Mouse (Mus musculus) CD8-positive naive resting alpha-beta T cell, adult 57 days (primary cell): Measurements from ENCODE around the gene Olfr846. TPM values are rescaled to one million over a fixed set of nuclear protein-coding genes. Genes with fewer than 3 reads are reported as not detected.

ENCODE experiments used
- total RNA-seq: library from RNA; stranded (reverse); gene quantifications from one replicate; pipeline ENCODE4 v1.2.4, GENCODE M21; 2023

The Olfr846 gene
- not detected for total RNA-seq

DNA sequence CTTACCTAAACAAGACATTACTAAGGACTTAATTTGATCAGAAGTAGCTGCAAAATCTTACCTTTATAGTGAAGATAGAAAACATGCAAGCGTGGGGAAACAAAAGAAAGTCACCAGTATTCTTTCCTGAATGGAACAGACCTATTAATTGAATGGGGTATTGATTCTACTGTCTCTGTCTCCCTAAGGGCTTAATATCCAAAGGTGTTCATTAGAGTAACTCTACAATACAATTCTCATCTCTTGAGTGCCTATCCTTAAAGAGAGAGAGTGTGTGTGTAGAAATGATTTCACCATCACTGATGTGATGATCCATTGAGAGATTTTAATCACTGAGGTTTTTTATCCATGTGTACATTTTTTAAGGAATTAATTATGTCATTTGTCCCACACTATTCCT is at the start of gene Olfr846:
TSS of gene Olfr846 (minus strand) at position 101 of the 400 bp plus-strand sequence.

DNA sequence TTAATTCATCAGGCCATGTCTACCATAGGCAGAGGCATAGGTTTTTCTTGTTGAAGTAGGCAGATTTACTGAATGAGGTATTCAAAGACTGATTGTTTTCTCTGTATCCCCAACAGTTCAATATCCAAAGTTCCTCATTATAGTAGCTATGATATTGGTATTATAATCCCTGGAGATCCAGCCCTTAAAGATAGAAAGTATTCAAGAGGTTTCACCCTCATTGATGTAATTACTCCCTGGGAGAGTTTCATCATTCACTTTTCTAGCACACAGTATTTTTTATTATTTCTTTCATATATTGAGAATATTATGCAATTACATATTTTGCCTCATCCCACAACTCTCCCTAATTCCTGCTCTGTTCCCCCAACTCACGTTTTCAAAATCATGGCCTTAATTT is 14.8 kb upstream of the Olfr846 start, which contains the start of gene Olfr847:
TSS of gene Olfr847 (minus strand) at position 101 of the 400 bp plus-strand sequence.

DNA sequence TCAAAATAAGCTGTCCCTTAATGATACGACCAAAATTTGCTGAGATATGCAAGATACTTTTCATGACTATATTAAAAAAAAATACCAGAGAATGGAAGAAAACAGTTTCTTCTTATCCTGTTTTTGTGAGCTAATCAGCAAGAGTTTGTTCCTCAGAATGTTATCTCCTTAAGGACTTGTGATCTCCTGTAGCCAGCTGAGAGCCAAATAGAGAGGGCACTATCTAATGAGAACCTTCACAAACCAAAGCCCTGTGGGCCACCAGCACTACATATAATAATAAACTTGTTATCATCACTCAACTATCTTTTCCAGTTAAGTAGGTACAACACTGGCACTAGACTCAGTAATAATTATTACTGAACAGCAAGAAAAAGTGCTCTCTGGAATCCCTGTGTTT is 27.6 kb downstream of the Olfr846 start, which contains the start of gene Olfr845:
TSS of gene Olfr845 (plus strand) at position 301 of the 400 bp plus-strand sequence.

DNA sequence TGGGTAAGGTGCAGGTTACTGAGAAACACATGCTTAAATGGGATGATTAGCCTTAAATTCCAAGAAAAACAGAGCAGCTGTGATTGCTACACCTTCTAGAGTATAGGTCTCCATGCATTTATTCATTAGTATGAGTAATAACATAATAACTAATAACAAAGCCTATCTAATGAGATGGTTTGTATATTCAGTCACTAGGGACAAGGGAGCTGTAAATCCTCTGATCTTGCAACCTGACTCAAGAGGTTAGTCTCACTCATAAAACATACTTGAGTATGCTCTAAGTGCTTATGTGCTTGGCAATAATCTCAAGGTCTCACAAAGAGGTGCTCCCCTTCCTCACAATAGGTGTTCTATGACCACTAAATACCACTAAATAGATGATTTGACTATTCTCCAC is 47.8 kb downstream of the Olfr846 start, which contains the start of gene Olfr844:
TSS of gene Olfr844 (plus strand) at position 301 of the 400 bp plus-strand sequence.

Other genes with a start within 250 kb of the Olfr846 start
- not detected for gene Olfr836, start 243.6 kb downstream of the Olfr846 start, total RNA-seq
- not detected for gene Olfr837, start 227.7 kb downstream of the Olfr846 start, total RNA-seq
- gene Olfr839-ps1, start 186.7 kb downstream of the Olfr846 start, total RNA-seq, result not detected
- not detected for gene Olfr843, start 112.0 kb downstream of the Olfr846 start, total RNA-seq
- gene Olfr844, start 47.7 kb downstream of the Olfr846 start, total RNA-seq, result not detected
- gene Olfr845, start 27.5 kb downstream of the Olfr846 start, total RNA-seq, result not detected
- not detected for gene Olfr847, start 14.7 kb upstream of the Olfr846 start, total RNA-seq
- not detected for gene Olfr849, start 76.3 kb upstream of the Olfr846 start, total RNA-seq
- not detected for gene Olfr850, start 114.2 kb upstream of the Olfr846 start, total RNA-seq
- gene Olfr851, start 129.3 kb upstream of the Olfr846 start, total RNA-seq, result not detected
- not detected for gene Olfr853, start 177.1 kb upstream of the Olfr846 start, total RNA-seq
- gene Olfr854, start 203.4 kb upstream of the Olfr846 start, total RNA-seq, result not detected
- not detected for gene Olfr855, start 218.6 kb upstream of the Olfr846 start, total RNA-seq